Mouse (Mus musculus) forelimb bud, embryonic 11.5 days (tissue): Measurements from ENCODE around the gene 1700012B07Rik.

Experiments
- DNase-seq: peaks from one replicate; pipeline ENCODE4 v3.0.0-alpha.2; 2012; ENCODE audit warnings: low read depth, low spot score

The 1700012B07Rik gene

GRCm38 (mm10) chr11:109827946-109828345 is at the start of gene 1700012B07Rik:
Gene 1700012B07Rik (minus strand): TSS chr11:109828046.
- no peak for DNase-seq

- DNase-seq, result no peak
Measured at GRCm38 (mm10) chr11:109876767-109877166, 48.9 kb upstream of the 1700012B07Rik start.

GRCm38 (mm10) chr11:109875834-109876233 is 48.0 kb upstream of the 1700012B07Rik start:
- DNase-seq, result no peak

DNA sequence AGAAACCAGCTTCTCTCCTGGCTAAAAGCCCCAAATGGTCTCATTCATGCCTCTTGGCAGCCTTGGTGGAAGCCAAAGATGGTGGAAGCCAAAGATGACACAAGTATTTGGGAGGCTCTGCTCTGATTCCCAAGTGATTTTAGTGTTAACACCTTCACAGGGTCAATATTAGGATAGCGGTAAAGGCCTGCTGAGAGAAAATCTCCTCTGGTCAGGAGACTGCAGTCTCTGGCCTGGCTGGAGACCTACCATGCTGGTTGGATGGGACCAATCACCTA is 47.6 kb upstream of the 1700012B07Rik start:
- DNase-seq, result no peak

GRCm38 (mm10) chr11:109874651-109875524 is 47.0 kb upstream of the 1700012B07Rik start:
- no peak for DNase-seq

GRCm38 (mm10) chr11:109873852-109874610 is 46.2 kb upstream of the 1700012B07Rik start:
- DNase-seq, result no peak

DNA sequence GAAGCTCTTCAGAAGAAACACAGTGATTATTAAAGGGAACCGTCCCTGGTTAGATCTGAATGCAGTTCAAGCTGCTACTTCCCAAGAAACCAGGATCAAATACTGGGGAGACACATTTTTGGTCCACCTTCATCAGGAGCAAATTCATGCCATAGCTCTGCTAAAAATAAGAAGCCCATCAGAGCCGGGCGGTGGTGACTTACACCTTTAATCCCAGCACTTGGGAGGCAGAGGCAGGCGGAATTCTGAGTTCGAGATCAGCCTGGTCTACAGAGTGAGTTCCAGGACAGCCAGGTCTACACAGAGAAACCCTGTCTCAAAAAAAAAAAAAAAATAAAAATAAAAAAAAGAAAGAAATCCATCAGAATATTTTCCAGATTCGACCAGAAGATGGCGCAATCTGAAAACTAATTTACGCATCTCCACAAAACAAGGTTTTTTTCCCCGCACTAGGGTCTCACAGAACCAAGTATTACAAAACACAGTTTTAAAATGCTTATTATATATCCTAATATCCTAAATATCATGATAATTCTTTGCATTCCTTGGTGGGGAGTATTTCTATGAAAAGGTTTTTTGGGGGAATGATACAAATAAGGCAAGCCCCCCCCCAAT is 45.4 kb upstream of the 1700012B07Rik start:
- DNase-seq, result peak; percentile 63

GRCm38 (mm10) chr11:109872674-109873073 is 44.8 kb upstream of the 1700012B07Rik start:
- no peak for DNase-seq

GRCm38 (mm10) chr11:109872056-109872455 is 44.2 kb upstream of the 1700012B07Rik start:
- DNase-seq, result no peak

GRCm38 (mm10) chr11:109867861-109868260 is 40.0 kb upstream of the 1700012B07Rik start:
- no peak for DNase-seq

- no peak for DNase-seq
Measured at GRCm38 (mm10) chr11:109866537-109867160, 38.8 kb upstream of the 1700012B07Rik start.

DNA sequence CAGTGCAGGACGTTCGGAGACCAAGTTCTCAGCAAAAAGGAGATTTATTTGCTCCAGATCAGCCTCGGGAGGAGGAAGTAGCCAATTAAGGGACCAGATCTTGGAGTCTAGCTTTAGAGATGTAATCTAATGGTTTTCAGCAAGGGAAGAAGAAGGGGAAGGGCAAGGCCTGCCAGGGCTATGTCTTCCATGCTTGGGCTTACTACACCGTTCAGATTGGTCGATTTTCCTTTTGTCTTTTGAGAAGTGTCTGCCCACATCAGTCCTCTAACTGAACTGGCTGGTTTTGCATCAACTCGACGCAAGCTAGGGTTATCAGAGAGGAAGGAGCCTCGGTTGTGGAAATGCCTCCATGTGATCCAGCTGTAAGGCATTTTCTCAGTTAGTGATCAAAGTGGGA is 37.7 kb upstream of the 1700012B07Rik start:
- DNase-seq, result no peak

DNA sequence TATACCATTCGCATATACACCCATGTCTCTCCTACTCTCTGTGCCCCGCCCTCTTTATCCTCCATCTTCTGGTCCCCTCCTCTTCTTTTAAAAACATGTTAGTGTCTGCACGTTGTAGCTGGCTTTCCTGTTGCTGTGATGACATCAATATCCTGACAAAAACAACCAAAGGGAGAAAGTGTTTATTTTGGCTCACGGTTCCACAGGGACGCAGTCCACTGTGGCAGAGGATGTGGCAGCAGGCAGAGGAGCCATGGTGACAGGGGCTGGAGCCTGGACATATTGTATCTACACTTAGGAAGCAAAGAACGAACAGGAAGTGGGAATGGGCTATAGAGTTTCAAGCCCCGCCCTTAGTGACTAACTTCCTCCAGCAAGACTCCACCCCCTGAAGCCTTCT is 36.1 kb upstream of the 1700012B07Rik start:
- DNase-seq, result no peak

- DNase-seq, result peak; percentile 59
Measured at GRCm38 (mm10) chr11:109863194-109863746, 35.4 kb upstream of the 1700012B07Rik start.

GRCm38 (mm10) chr11:109860508-109860907 is 32.7 kb upstream of the 1700012B07Rik start:
- peak; percentile 86 for DNase-seq

- DNase-seq, result no peak
Measured at GRCm38 (mm10) chr11:109859939-109860469, 32.2 kb upstream of the 1700012B07Rik start.

DNA sequence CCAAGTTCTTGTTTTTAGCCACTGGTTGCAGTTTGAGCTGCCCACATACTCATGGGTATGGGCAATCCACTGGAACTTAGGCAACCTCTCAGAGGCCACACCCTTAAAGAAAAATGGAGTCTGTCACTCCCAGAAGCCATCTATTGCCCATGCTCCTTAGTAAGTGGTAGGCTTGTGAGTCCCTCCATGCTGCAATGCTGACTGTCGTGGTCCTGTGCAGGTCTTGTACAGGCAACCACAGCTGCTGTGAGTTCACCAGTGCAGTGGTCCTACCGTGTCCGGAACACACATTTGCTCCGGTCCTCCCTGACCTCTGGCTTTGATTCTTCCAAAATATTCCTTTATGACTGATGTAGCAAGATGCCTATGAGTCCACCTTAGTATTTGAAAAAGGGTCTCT is 31.6 kb upstream of the 1700012B07Rik start:
- DNase-seq, result no peak

- DNase-seq, result no peak
Measured at GRCm38 (mm10) chr11:109857086-109857485, 29.2 kb upstream of the 1700012B07Rik start.

GRCm38 (mm10) chr11:109854056-109854455 is 26.2 kb upstream of the 1700012B07Rik start:
- DNase-seq, result no peak

GRCm38 (mm10) chr11:109853228-109853966 is 25.6 kb upstream of the 1700012B07Rik start:
- DNase-seq, result no peak

GRCm38 (mm10) chr11:109851996-109852395 is 24.1 kb upstream of the 1700012B07Rik start:
- DNase-seq, result no peak
